In genomic region chr19:5608707-5609106, GRCm38 (mm10) we compare ENCODE assay signal across 10 mouse cellular contexts. TPM values are rescaled to one million over a fixed set of nuclear protein-coding genes. Genes with fewer than 3 reads are reported as not detected.
A peak's percentile ranks its signal among the peaks of the same experiment; 100 is the strongest.
DNase-seq lines count a peak whose midpoint lies in the region; ATAC-seq lines count a peak whose summit lies in the region.
"Had no signal": no experiment of that assay in that cellular context is flagged by ENCODE, and none has a peak within 500 bp of the region (broad histone marks: within the 10 kb centered on the region; RNA-seq: fewer than 3 reads in every experiment).

No protein-coding gene starts in this region.

- peak overlapping the region; percentile 63 for H3K4me2 ChIP-seq in embryonic facial prominence, embryonic 15.5 days (replicated peaks)
- peak overlapping the region; percentile 68 for H3K4me2 ChIP-seq in intestine, embryonic 14.5 days (ENCODE audit: low read length)
- peak overlapping the region; percentile 79 for H3K4me2 ChIP-seq in neural tube, embryonic 12.5 days (replicated peaks)

- H3K4me1 ChIP-seq in embryonic facial prominence, embryonic 15.5 days = peaks cover 31% of the 10 kb centered on the region
- H3K4me1 ChIP-seq in intestine, embryonic 14.5 days (replicated peaks; ENCODE audit: control insufficient read depth, insufficient read depth, low read length) = peaks cover 13% of the 10 kb centered on the region
- peaks cover 24% of the 10 kb centered on the region for H3K4me1 ChIP-seq in neural tube, embryonic 12.5 days

- no peaks in the 10 kb centered on the region for H3K9me3 ChIP-seq in embryonic facial prominence, embryonic 15.5 days (replicated peaks)
- H3K9me3 ChIP-seq in intestine, embryonic 14.5 days (ENCODE audit: control insufficient read depth, low read length) = no peaks in the 10 kb centered on the region
- no peaks in the 10 kb centered on the region for H3K9me3 ChIP-seq in neural tube, embryonic 12.5 days

- no peak for ATAC-seq in embryonic facial prominence, embryonic 15.5 days (ENCODE audit: insufficient number of reproducible peaks, low FRiP score, low TSS enrichment, low read depth)
- ATAC-seq in intestine, embryonic 14.5 days (replicated peaks; ENCODE audit: low FRiP score, low TSS enrichment, low read depth) = no peak
- ATAC-seq in neural tube, embryonic 12.5 days (ENCODE audit: low FRiP score, low read depth) = no peak

- H3K9ac ChIP-seq in embryonic facial prominence, embryonic 15.5 days = peak overlapping the region; percentile 86; the same call in 1 of the 2 replicates
- H3K9ac ChIP-seq in intestine, embryonic 14.5 days (ENCODE audit: low read length) = no peak overlapping the region
- peak overlapping the region; percentile 75 for H3K9ac ChIP-seq in neural tube, embryonic 12.5 days

- H3K27ac ChIP-seq in embryonic facial prominence, embryonic 15.5 days (replicated peaks) = 0 out of 2 replicates have a peak overlapping the region, but pooled peaks have one; percentile 99
- no peak overlapping the region for H3K27ac ChIP-seq in intestine, embryonic 14.5 days (ENCODE audit: low read depth)
- H3K27ac ChIP-seq in neural tube, embryonic 12.5 days = no peak overlapping the region

- intact Hi-C loops in left cerebral cortex, postnatal 36 days (cut with DNase I) = loop anchor here (5.0 kb wide), 1 partner anchor 39 kb away; no protein-coding TSS in a partner anchor

- peak; percentile 32 for DNase-seq in kidney, postnatal 10 days
- DNase-seq in kidney, postnatal 25 days = no peak
- DNase-seq in intestine, embryonic 14.5 days (ENCODE audit: low spot score) = no peak
- DNase-seq in right cerebral cortex, postnatal 36 days (ENCODE audit: low spot score in 2 of 2) = no peak
- no peak for DNase-seq in frontal cortex, postnatal 14 days (ENCODE audit: low spot score in 2 of 2)
- no peak for DNase-seq in left cerebral cortex, postnatal 36 days (ENCODE audit: low spot score in 2 of 2)
- DNase-seq: gastrocnemius, postnatal 25 days; right cerebral cortex, adult 18-20 months had no signal

- H3K36me3 ChIP-seq in embryonic facial prominence, embryonic 15.5 days = peaks cover 48% of the 10 kb centered on the region
- H3K36me3 ChIP-seq in intestine, embryonic 14.5 days (ENCODE audit: control insufficient read depth, insufficient read depth, low read length) = peaks cover 52% of the 10 kb centered on the region
- H3K36me3 ChIP-seq in neural tube, embryonic 12.5 days = peaks cover 52% of the 10 kb centered on the region

- H3K27me3 ChIP-seq in embryonic facial prominence, embryonic 15.5 days = no peaks in the 10 kb centered on the region
- no peaks in the 10 kb centered on the region for H3K27me3 ChIP-seq in intestine, embryonic 14.5 days (replicated peaks; ENCODE audit: control insufficient read depth, insufficient read depth, low read length)
- H3K27me3 ChIP-seq in neural tube, embryonic 12.5 days (replicated peaks) = no peaks in the 10 kb centered on the region

- peak overlapping the region; percentile 81 for H3K4me3 ChIP-seq in embryonic facial prominence, embryonic 15.5 days (replicated peaks)
- peak overlapping the region; percentile 68; the same call in 1 of the 2 replicates for H3K4me3 ChIP-seq in intestine, embryonic 14.5 days (ENCODE audit: low read depth, low read length)
- peak overlapping the region; percentile 63 for H3K4me3 ChIP-seq in neural tube, embryonic 12.5 days

- 95% methylated on average over 13 of the region's 13 CpGs for WGBS in embryonic facial prominence, embryonic 15.5 days
- 93% methylated on average over 13 of the region's 13 CpGs for WGBS in intestine, embryonic 14.5 days
- 97% methylated on average over 13 of the region's 13 CpGs for WGBS in neural tube, embryonic 12.5 days

RNA-seq across cellular contexts. Expression of gene Kat5, which starts 1.3 kb away (rescaled TPM):
- polyA plus RNA-seq in embryonic facial prominence, embryonic 15.5 days (2015; fragmentation: Nextera tagmentation; extraction: Ambion mirVana) = 49.4 and 52.3 TPM in 2 replicates
- polyA plus RNA-seq in intestine, embryonic 14.5 days (2014; fragmentation: Nextera tagmentation; extraction: Ambion mirVana) = 31.8 and 33.3 TPM in 2 replicates
- 67.4 and 73.3 TPM in 2 replicates for polyA plus RNA-seq in neural tube, embryonic 12.5 days (2016; fragmentation: Nextera tagmentation; extraction: Ambion mirVana)
- total RNA-seq in left cerebral cortex, postnatal 36 days (2021) = 100 to 1,000 TPM in 1 of 2 experiments, 10 to 100 TPM in 1; 80.4 to 105 TPM

RNA-seq across cellular contexts. Expression of gene Rnaseh2c, which starts 7.0 kb away (rescaled TPM):
- polyA plus RNA-seq in embryonic facial prominence, embryonic 15.5 days (2015; fragmentation: Nextera tagmentation; extraction: Ambion mirVana) = 122 and 126 TPM in 2 replicates
- 124 and 131 TPM in 2 replicates for polyA plus RNA-seq in intestine, embryonic 14.5 days (2014; fragmentation: Nextera tagmentation; extraction: Ambion mirVana)
- 140 and 148 TPM in 2 replicates for polyA plus RNA-seq in neural tube, embryonic 12.5 days (2016; fragmentation: Nextera tagmentation; extraction: Ambion mirVana)
- total RNA-seq in left cerebral cortex, postnatal 36 days (2021) = 10 to 100 TPM; 73.2 to 74.8 TPM

RNA-seq across cellular contexts. Expression of gene Rela, which starts 28.6 kb away (rescaled TPM):
- polyA plus RNA-seq in embryonic facial prominence, embryonic 15.5 days (2015; fragmentation: Nextera tagmentation; extraction: Ambion mirVana) = 61.4 and 62.4 TPM in 2 replicates
- 46.7 and 51.2 TPM in 2 replicates for polyA plus RNA-seq in intestine, embryonic 14.5 days (2014; fragmentation: Nextera tagmentation; extraction: Ambion mirVana)
- 34.7 and 36.7 TPM in 2 replicates for polyA plus RNA-seq in neural tube, embryonic 12.5 days (2016; fragmentation: Nextera tagmentation; extraction: Ambion mirVana)
- 10 to 100 TPM; 18.1 to 19.8 TPM for total RNA-seq in left cerebral cortex, postnatal 36 days (2021)

RNA-seq across cellular contexts. Expression of gene Ap5b1, which starts 40.9 kb away (rescaled TPM):
- polyA plus RNA-seq in embryonic facial prominence, embryonic 15.5 days (2015; fragmentation: Nextera tagmentation; extraction: Ambion mirVana) = 5.2 and 5.7 TPM in 2 replicates
- 6.1 and 6.5 TPM in 2 replicates for polyA plus RNA-seq in intestine, embryonic 14.5 days (2014; fragmentation: Nextera tagmentation; extraction: Ambion mirVana)
- polyA plus RNA-seq in neural tube, embryonic 12.5 days (2016; fragmentation: Nextera tagmentation; extraction: Ambion mirVana) = 2.5 and 2.8 TPM in 2 replicates
- total RNA-seq in left cerebral cortex, postnatal 36 days (2021) = 1 to 10 TPM; 6.6 to 7.3 TPM

RNA-seq across cellular contexts. Expression of gene Ovol1, which starts 48.3 kb away (rescaled TPM):
- polyA plus RNA-seq in embryonic facial prominence, embryonic 15.5 days (2015; fragmentation: Nextera tagmentation; extraction: Ambion mirVana) = 22.1 and 23.3 TPM in 2 replicates
- polyA plus RNA-seq in intestine, embryonic 14.5 days (2014; fragmentation: Nextera tagmentation; extraction: Ambion mirVana) = 17.5 and 18.6 TPM in 2 replicates
- polyA plus RNA-seq in neural tube, embryonic 12.5 days (2016; fragmentation: Nextera tagmentation; extraction: Ambion mirVana) = 0.29 and 0.32 TPM in 2 replicates
- not detected for total RNA-seq in left cerebral cortex, postnatal 36 days (2021)
- total RNA-seq: gastrocnemius, postnatal 25 days had no signal
